Mouse (Mus musculus): ENCODE results near the gene Cblb. TPM values are rescaled to one million over a fixed set of nuclear protein-coding genes. Genes with fewer than 3 reads are reported as not detected.
A peak's percentile ranks its signal among the peaks of the same experiment; 100 is the strongest.

The Cblb gene
- total RNA-seq, 4 experiments from 2014 or later, result 10.3 to 16.6 (median 13.4) TPM

- no peak for DNase-seq (ENCODE audit: low spot score in 2 of 2)
Observed at GRCm38 (mm10) chr16:52189103-52189502, 158.1 kb downstream of the Cblb start.

GRCm38 (mm10) chr16:52190714-52191113 lies 159.7 kb downstream of the Cblb start:
- no peak for DNase-seq (ENCODE audit: low spot score in 2 of 2)

- peak in 1 of 2 experiments; percentile 9 for DNase-seq (ENCODE audit: low spot score in 2 of 2)
Observed at GRCm38 (mm10) chr16:52194040-52194439, 163.0 kb downstream of the Cblb start.

- peak in 1 of 2 experiments; percentile 6 for DNase-seq (ENCODE audit: low spot score in 2 of 2)
Observed at GRCm38 (mm10) chr16:52194866-52195265, 163.8 kb downstream of the Cblb start.

- no peak for DNase-seq (ENCODE audit: low spot score in 2 of 2)
Observed at GRCm38 (mm10) chr16:52200107-52200506, 169.1 kb downstream of the Cblb start.

- DNase-seq (ENCODE audit: low spot score in 2 of 2), result no peak
Observed at GRCm38 (mm10) chr16:52210844-52211606, 180.0 kb downstream of the Cblb start.

- no peak for DNase-seq (ENCODE audit: low spot score in 2 of 2)
Observed at GRCm38 (mm10) chr16:52219069-52219468, 188.0 kb downstream of the Cblb start.

- no peak for DNase-seq (ENCODE audit: low spot score in 2 of 2)
Observed at GRCm38 (mm10) chr16:52222896-52223295, 191.9 kb downstream of the Cblb start.

GRCm38 (mm10) chr16:52229446-52229845 lies 198.4 kb downstream of the Cblb start:
- DNase-seq (ENCODE audit: low spot score in 2 of 2), result no peak

- no peak for DNase-seq (ENCODE audit: low spot score in 2 of 2)
Observed at GRCm38 (mm10) chr16:52229930-52230329, 198.9 kb downstream of the Cblb start.

- no peak for DNase-seq (ENCODE audit: low spot score in 2 of 2)
Observed at GRCm38 (mm10) chr16:52242144-52242543, 211.1 kb downstream of the Cblb start.

- DNase-seq (ENCODE audit: low spot score in 2 of 2), result no peak
Observed at GRCm38 (mm10) chr16:52243421-52243973, 212.5 kb downstream of the Cblb start.

- DNase-seq (ENCODE audit: low spot score in 2 of 2), result no peak
Observed at GRCm38 (mm10) chr16:52250196-52250595, 219.2 kb downstream of the Cblb start.

GRCm38 (mm10) chr16:52250935-52251334 lies 219.9 kb downstream of the Cblb start:
- DNase-seq (ENCODE audit: low spot score in 2 of 2), result no peak

Data from gastrocnemius, adult 8-10 months (tissue).